Mouse (Mus musculus): ENCODE results near the gene Rpl29. TPM values are rescaled to one million over a fixed set of nuclear protein-coding genes. Genes with fewer than 3 reads are reported as not detected.

The Rpl29 gene
- polyA plus RNA-seq, 1 experiment = 41.5 TPM

DNA sequence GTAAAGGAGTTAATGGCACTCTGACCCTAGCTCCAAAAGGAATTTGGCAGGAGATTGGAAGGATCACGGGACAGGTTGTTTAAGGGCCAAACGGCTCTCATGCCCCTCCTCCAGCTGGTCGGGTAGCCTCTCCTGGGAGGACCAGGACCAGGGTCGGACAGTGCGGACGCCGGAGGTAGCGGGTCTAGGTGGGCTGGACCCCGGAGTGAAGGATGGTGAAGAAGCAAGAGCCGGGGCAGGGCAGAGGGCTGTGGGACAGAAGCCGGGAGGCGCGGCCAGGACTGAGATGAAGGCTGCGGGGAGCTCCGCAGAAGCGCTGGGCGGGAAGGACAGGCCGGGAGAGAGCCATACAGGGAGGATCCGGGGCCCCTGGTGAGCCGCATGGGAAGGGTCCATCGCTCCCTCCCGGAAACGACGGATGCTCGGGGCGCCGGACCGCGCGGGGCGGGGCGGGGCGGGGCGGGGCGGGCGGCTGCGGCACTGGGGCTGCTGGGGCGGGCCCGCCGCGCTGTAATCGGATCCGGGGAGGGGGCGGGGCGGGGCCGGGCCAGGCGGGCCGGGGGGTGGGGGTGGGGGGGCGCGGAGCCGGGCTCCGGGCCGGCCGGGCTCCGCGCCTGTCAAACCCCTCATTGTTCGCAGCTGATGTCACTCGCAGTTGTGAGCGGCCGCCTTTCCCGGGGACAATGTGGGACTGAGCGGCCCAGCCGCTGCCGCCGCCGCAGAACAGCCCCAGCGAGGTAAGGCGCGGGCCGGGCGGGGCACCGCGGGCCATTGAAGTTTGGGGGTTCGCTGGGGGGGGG lies 24.2 kb downstream of the Rpl29 start, which contains the start of gene Pcbp4:
TSS of gene Pcbp4 (plus strand) at position 21 of the 800 bp plus-strand sequence.
- H3K9me3 ChIP-seq = no peaks in the 10 kb centered on the region
- H3K36me3 ChIP-seq (replicated peaks; ENCODE audit: low read length) = no peaks in the 10 kb centered on the region
- peak within 1 kb of the TSS; percentile 91 for H3K4me3 ChIP-seq (replicated peaks)
- H3K4me1 ChIP-seq = peaks cover 47% of the 10 kb centered on the region
- peaks cover 75% of the 10 kb centered on the region for H3K27me3 ChIP-seq (replicated peaks)
- TF ChIP-seq FLI1 (IDR thresholded peaks at IDR 0.05; ENCODE audit: low read length) = no peak
- no peak for TF ChIP-seq GATA1 (IDR thresholded peaks at IDR 0.05; ENCODE audit: borderline replicate concordance, low read length)

DNA sequence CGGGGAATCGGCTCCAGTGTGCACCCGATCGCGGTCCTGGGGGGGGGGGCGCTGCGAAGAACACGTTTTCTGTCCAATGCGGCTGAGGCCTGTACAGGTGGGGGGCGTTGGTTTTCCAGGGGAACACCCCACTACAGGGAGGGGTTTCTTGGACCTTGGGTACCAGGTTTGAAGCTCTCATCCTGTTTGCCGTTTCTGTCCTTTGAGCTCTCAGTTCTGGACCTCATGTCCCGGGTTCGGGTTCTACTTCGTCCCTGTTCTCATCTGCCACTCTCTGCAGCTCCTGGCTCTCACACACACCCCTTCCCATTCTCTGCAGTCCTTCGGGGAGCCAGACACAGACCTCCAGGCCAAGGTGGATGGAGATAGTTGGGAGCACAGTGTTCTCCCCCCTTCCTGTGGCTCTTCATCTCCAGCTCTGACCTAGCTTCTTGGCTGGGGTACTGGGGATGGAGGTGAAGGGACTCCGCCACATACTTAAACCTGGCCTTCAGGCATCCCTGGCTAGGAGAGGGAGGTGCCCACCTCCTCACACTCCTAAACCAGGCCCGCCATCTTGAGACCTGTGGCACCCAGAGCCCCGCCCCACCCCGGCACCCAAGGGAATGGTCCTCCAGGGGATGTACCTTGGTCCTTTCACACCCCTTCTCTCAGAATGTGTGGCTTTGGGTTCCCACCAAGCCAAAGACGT lies 25.0 kb downstream of the Rpl29 start:
- no peak for TF ChIP-seq GATA1 (IDR thresholded peaks at IDR 0.05; ENCODE audit: borderline replicate concordance, low read length)
- no peak for TF ChIP-seq FLI1 (IDR thresholded peaks at IDR 0.05; ENCODE audit: low read length)
- Histone ChIP-seq H3K4me1 (peaks cover 47% of the 10 kb centered on the region), H3K27me3 (replicated peaks) (peaks cover 81% of the 10 kb centered on the region), H3K36me3 (replicated peaks; ENCODE audit: low read length) (no peaks in the 10 kb centered on the region), H3K4me3 (replicated peaks) (peak overlapping the region; percentile 91), H3K9me3 (no peaks in the 10 kb centered on the region)

DNA sequence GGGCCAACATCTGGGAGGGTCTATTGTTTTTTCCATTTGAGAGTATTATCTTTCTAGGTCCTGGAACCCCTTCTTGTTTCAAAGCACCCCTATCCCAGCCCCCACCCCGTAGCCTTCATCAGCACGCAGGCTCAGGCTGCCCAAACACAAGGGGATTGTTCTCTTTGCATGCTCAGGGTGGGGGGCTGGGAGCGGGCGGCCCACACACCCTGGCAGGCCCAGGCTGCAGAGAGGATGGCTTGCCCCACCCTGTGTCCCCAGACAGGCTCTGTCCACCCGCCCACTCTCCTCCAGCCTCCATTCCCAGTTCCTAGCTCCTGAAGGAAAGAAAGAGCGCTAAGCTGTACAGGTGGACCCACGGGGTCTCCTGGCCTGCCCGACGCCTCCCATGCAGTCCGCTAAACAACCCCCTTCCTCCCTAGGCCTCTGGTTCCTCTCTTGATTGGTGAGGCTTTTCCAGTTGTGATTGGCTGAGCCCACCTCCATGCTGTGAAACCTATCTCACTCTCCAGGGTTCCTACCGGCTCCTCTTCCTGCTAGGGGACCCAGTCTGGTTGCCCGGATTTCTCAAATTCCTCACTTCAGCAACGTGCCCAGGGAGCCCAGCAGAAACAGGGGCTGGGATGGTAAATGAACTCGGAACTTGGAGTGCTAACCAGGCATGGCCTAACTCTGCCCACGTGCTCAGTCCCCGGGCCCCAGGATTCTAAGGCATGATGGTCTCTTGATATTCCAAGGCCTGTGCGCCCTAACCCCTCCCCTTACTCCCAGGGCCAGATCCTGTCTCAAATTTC lies 25.8 kb downstream of the Rpl29 start:
- no peaks in the 10 kb centered on the region for H3K36me3 ChIP-seq (replicated peaks; ENCODE audit: low read length)
- H3K4me3 ChIP-seq (replicated peaks) = peak overlapping the region; percentile 56
- H3K27me3 ChIP-seq (replicated peaks) = peaks cover 86% of the 10 kb centered on the region
- TF ChIP-seq FLI1 (IDR thresholded peaks at IDR 0.05; ENCODE audit: low read length) = no peak
- no peak for TF ChIP-seq GATA1 (IDR thresholded peaks at IDR 0.05; ENCODE audit: borderline replicate concordance, low read length)
- H3K9me3 ChIP-seq = no peaks in the 10 kb centered on the region
- peaks cover 56% of the 10 kb centered on the region for H3K4me1 ChIP-seq

DNA sequence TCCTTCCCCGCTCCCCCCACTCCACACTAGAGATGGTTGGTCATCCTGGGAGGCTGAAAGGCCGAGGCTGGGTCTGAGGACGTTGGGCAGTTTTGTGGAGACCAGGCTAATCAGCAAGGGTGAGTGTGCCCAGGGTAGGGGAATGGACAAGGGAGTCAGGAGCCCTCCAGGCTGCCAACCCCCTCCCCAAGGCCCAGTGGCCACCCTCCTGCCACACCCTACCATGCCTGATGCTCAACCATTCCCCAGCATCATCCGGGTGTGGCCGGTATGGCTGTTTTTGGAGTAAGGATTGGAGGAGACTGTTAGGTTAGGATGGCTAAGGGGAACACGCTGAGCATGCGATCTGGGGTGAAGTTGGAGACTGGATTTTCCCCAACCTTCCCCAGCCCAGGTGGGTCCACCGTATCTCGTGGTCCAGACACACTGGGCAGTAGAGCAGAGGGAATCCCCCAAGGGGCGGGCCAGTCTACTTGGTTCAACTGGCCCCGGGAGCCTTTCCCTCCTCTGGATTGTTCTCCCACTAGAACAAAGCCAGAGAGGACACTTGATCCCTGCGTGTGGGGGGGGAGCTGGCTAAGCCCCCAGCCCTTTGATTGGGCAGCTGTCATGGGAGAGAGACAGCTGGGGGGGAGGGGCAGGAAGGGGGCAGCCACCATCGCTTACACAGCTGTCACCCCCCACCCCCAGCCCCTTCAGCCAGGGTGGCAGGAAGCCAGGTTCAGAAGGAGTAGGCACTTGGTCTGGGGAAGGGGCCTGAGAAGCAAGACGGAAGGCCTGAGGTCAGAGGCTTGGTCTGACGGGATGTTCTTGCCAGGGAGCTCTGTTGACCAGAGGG lies 27.3 kb downstream of the Rpl29 start:
- Histone ChIP-seq H3K9me3 (no peaks in the 10 kb centered on the region), H3K4me1 (peaks cover 56% of the 10 kb centered on the region), H3K36me3 (replicated peaks; ENCODE audit: low read length) (no peaks in the 10 kb centered on the region), H3K4me3 (replicated peaks) (no peak overlapping the region), H3K27me3 (replicated peaks) (peaks cover 88% of the 10 kb centered on the region)
- TF ChIP-seq GATA1 (IDR thresholded peaks at IDR 0.05; ENCODE audit: borderline replicate concordance, low read length) = no peak
- TF ChIP-seq FLI1 (IDR thresholded peaks at IDR 0.05; ENCODE audit: low read length) = no peak

DNA sequence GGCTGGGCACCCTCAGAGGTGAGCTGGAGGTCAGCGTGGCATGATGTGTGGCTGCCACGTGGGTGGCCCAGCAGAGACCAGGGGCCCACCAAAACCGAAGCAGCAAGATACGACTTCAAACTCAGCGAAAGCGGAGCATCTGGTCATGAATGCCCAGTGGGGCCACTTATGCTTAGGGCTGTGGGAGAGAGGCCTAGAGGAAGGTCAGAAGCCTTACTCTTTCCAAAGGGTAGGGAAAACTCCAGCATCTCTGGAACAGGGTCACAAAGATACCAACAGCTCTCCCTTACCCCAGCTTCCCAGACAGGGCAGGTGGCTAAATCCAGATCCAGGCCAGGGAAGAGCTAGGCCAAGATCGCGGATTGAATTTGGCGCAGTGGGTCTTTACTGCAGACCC lies 27.9 kb downstream of the Rpl29 start:
- TF ChIP-seq FLI1 (IDR thresholded peaks at IDR 0.05; ENCODE audit: low read length) = no peak
- no peak for TF ChIP-seq GATA1 (IDR thresholded peaks at IDR 0.05; ENCODE audit: borderline replicate concordance, low read length)
- H3K36me3 ChIP-seq (replicated peaks; ENCODE audit: low read length) = no peaks in the 10 kb centered on the region
- H3K27me3 ChIP-seq (replicated peaks) = peaks cover 88% of the 10 kb centered on the region
- peaks cover 56% of the 10 kb centered on the region for H3K4me1 ChIP-seq
- no peak overlapping the region for H3K4me3 ChIP-seq (replicated peaks)
- H3K9me3 ChIP-seq = no peaks in the 10 kb centered on the region

DNA sequence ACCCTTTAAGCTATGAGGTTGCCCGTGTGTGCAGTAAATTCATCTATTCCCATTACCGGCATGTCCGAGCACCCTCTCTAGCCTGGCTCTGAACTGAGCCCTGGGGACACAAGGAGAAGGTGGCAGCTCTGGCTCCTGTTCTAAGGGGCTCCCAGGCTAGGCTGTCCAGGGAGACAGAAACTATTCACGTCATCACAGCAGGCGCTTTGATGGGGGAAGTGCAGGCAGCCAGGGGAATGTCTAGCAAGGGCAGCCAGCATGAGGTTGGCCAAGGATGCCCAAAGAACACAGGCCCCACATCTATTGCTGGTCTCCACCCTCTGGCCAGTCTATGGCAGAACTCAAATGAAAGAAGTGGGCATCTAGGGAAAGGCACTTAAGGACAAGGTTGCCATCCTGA lies 28.7 kb downstream of the Rpl29 start:
- H3K27me3 ChIP-seq (replicated peaks) = peaks cover 88% of the 10 kb centered on the region
- no peaks in the 10 kb centered on the region for H3K36me3 ChIP-seq (replicated peaks; ENCODE audit: low read length)
- H3K4me3 ChIP-seq (replicated peaks) = no peak overlapping the region
- peaks cover 54% of the 10 kb centered on the region for H3K4me1 ChIP-seq
- no peaks in the 10 kb centered on the region for H3K9me3 ChIP-seq
- TF ChIP-seq GATA1 (IDR thresholded peaks at IDR 0.05; ENCODE audit: borderline replicate concordance, low read length) (no peak), FLI1 (IDR thresholded peaks at IDR 0.05; ENCODE audit: low read length) (no peak)

DNA sequence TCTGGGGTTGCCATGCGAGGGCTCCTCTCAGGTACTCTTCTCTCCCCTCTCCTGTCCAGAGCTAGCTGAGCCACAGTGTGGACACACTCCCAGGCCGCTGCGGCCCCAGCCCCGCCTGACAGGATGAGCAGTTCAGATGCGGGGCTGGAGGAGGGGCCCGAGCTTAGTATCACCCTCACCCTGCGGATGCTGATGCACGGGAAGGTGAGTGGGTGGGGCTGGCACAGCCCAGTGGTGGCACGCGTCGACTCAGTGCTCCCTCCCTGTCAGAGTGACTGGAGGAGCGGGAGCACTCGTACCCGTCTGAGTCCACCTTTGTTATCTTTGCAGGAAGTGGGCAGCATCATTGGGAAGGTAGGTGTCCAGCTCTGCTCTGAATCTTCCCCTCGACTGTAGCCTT lies 30.7 kb downstream of the Rpl29 start:
- H3K4me3 ChIP-seq (replicated peaks) = no peak overlapping the region
- H3K36me3 ChIP-seq (replicated peaks; ENCODE audit: low read length) = no peaks in the 10 kb centered on the region
- peaks cover 50% of the 10 kb centered on the region for H3K4me1 ChIP-seq
- peaks cover 93% of the 10 kb centered on the region for H3K27me3 ChIP-seq (replicated peaks)
- TF ChIP-seq FLI1 (IDR thresholded peaks at IDR 0.05; ENCODE audit: low read length) (no peak), GATA1 (IDR thresholded peaks at IDR 0.05; ENCODE audit: borderline replicate concordance, low read length) (no peak)
- no peaks in the 10 kb centered on the region for H3K9me3 ChIP-seq

DNA sequence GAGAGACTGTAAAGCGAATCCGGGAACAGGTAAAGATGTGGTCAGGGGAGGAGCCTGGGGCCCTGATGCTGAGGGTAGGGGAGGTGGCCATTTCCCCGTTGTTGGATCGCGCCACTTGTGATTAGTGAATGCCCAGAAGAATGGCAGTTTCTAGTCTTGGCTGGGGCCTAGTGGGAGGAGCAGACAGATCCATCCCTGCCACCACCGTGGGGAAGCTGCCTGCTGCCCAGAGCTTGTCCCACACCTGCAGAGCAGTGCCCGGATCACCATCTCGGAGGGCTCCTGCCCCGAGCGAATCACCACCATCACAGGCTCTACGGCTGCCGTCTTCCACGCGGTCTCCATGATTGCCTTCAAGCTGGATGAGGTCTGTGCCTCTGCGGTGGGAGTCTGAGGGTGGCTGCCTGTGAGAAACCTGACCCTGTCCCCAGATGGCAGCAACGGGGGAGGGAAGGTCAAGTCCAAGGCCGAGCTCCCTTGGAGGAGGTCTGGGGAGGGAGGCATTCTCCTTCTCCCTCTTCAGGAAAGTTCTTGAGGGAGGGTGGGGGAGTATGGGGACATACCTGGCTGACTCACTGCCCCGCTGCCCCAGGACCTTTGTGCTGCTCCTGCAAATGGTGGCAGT lies 31.3 kb downstream of the Rpl29 start:
- Histone ChIP-seq H3K27me3 (replicated peaks) (peaks cover 93% of the 10 kb centered on the region), H3K4me3 (replicated peaks) (no peak overlapping the region), H3K4me1 (peaks cover 50% of the 10 kb centered on the region), H3K36me3 (replicated peaks; ENCODE audit: low read length) (no peaks in the 10 kb centered on the region), H3K9me3 (no peaks in the 10 kb centered on the region)
- TF ChIP-seq FLI1 (IDR thresholded peaks at IDR 0.05; ENCODE audit: low read length) = no peak

DNA sequence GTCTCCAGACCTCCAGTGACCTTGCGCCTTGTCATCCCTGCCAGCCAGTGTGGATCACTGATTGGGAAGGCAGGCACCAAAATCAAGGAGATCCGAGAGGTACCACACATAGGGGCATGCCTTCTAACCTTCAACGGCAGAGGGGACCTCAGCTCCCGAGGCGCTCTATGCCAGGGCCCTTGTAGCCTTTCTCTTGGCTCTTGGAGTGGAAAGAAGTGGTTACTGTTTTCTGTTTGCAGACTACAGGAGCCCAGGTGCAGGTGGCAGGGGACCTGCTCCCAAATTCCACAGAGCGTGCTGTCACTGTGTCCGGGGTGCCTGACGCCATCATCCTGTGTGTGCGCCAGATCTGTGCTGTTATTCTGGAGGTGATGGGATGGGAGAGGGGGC lies 31.8 kb downstream of the Rpl29 start:
- peaks cover 94% of the 10 kb centered on the region for H3K27me3 ChIP-seq (replicated peaks)
- TF ChIP-seq FLI1 (IDR thresholded peaks at IDR 0.05; ENCODE audit: low read length) (no peak), GATA1 (IDR thresholded peaks at IDR 0.05; ENCODE audit: borderline replicate concordance, low read length) (no peak)
- H3K9me3 ChIP-seq = 0 out of 2 replicates have a peak, but pooled peaks cover 4% of the 10 kb centered on the region
- no peak overlapping the region for H3K4me3 ChIP-seq (replicated peaks)
- H3K4me1 ChIP-seq = peaks cover 53% of the 10 kb centered on the region
- H3K36me3 ChIP-seq (replicated peaks; ENCODE audit: low read length) = no peaks in the 10 kb centered on the region

All from megakaryocyte, embryonic 14.5 days (primary cell).